Mouse (Mus musculus): ENCODE data around the gene Cdc37l1.

- TF ChIP-seq CTCF (IDR thresholded peaks at IDR 0.05; ENCODE audit: borderline replicate concordance, extremely low read depth, insufficient read depth, insufficient read length) (no peak), POLR2A (IDR thresholded peaks at IDR 0.05; ENCODE audit: borderline replicate concordance, extremely low read depth, insufficient read depth, insufficient read length, poor library complexity, severe bottlenecking) (no peak)
Observed at GRCm38 (mm10) chr19:29063009-29063408, 72.9 kb downstream of the Cdc37l1 start.

All from brain, embryonic 14.5 days (tissue).